Mouse (Mus musculus) R1 (cell line): ENCODE measurements at regions not wholly inside any gene's neighbourhood (a gene's known extent, or its start where the extent isn't known, plus 50 kb on each side); places are given as distances from the start of the nearest gene placed in this dataset.
A peak's percentile ranks its signal among the peaks of the same experiment; 100 is the strongest.

Experiments
- DNase-seq: peaks from one replicate; pipeline ENCODE4 v3.0.0-alpha.2; 2018; ENCODE audit warnings: low read depth, low spot score

GRCm38 (mm10) chr4:140463296-140463695 is 202.5 kb downstream of the Arhgef10l start:
- DNase-seq = no peak

GRCm38 (mm10) chr4:140461317-140461716 is 204.5 kb downstream of the Arhgef10l start:
- DNase-seq = no peak

- no peak for DNase-seq
These were observed 202.5 kb upstream of the Igsf21 start for GRCm38 (mm10) chr4:140449062-140449461.

GRCm38 (mm10) chr4:140446455-140446854 is 199.9 kb upstream of the Igsf21 start:
- no peak for DNase-seq

- no peak for DNase-seq
These were observed 199.3 kb upstream of the Igsf21 start for GRCm38 (mm10) chr4:140445931-140446330.

- no peak for DNase-seq
These were observed 196.6 kb upstream of the Igsf21 start for GRCm38 (mm10) chr4:140443221-140443620.

- no peak for DNase-seq
These were observed 195.2 kb upstream of the Igsf21 start for GRCm38 (mm10) chr4:140441805-140442204.

GRCm38 (mm10) chr4:140439856-140440255 is 193.3 kb upstream of the Igsf21 start:
- DNase-seq = peak; percentile 77

- no peak for DNase-seq
These were observed 189.4 kb upstream of the Igsf21 start for GRCm38 (mm10) chr4:140436030-140436429.

- no peak for DNase-seq
These were observed 187.4 kb upstream of the Igsf21 start for GRCm38 (mm10) chr4:140433744-140434542.

- no peak for DNase-seq
These were observed 185.5 kb upstream of the Igsf21 start for GRCm38 (mm10) chr4:140432101-140432500.

- DNase-seq = peak; percentile 50
These were observed 180.5 kb upstream of the Igsf21 start for GRCm38 (mm10) chr4:140427039-140427438.

- DNase-seq = peak; percentile 28
These were observed 177.2 kb upstream of the Igsf21 start for GRCm38 (mm10) chr4:140423791-140424190.

GRCm38 (mm10) chr4:140421926-140422585 is 175.5 kb upstream of the Igsf21 start:
- DNase-seq = no peak

- DNase-seq = peak; percentile 70
These were observed 173.3 kb upstream of the Igsf21 start for GRCm38 (mm10) chr4:140419720-140420412.

- no peak for DNase-seq
These were observed 165.8 kb upstream of the Igsf21 start for GRCm38 (mm10) chr4:140412312-140412930.

- DNase-seq = no peak
These were observed 161.9 kb upstream of the Igsf21 start for GRCm38 (mm10) chr4:140408446-140408845.

GRCm38 (mm10) chr4:140406913-140407312 is 160.3 kb upstream of the Igsf21 start:
- peak; percentile 94 for DNase-seq

- peak; percentile 98 for DNase-seq
These were observed 159.7 kb upstream of the Igsf21 start for GRCm38 (mm10) chr4:140405993-140406881.

GRCm38 (mm10) chr4:140405427-140405826 is 158.8 kb upstream of the Igsf21 start:
- DNase-seq = peak; percentile 77

GRCm38 (mm10) chr4:140403128-140403527 is 156.5 kb upstream of the Igsf21 start:
- DNase-seq = peak; percentile 86
